Mouse (Mus musculus): ENCODE results near the gene Mgmt.

Mgmt gene

GRCm38 (mm10) chr7:136894106-136894986 is at the start of gene Mgmt:
Gene Mgmt (plus strand): TSS chr7:136894614.
- peak; percentile 95 for DNase-seq (ENCODE audit: low spot score)

DNA sequence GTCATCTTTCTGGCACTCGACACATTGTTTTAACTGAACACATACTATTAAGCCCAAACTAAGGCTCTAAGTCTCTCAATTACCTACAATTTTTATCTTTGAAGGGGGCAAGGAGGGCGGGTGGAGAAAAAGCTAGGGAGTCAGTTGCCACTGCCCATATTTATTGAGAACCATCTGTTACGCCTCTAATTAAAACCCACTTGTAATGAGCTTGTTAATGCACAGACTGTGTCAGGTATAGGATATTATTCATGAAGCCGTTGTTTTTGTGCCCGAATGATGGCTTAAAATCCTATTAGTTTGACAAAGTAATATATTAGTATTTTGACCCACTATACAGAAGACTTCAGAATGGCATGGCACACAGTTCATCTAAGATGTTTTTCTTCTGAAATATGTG is 49.6 kb upstream of the Mgmt start:
- no peak for DNase-seq (ENCODE audit: low spot score)

GRCm38 (mm10) chr7:136845321-136845720 is 49.1 kb upstream of the Mgmt start:
- DNase-seq (ENCODE audit: low spot score) = no peak

DNA sequence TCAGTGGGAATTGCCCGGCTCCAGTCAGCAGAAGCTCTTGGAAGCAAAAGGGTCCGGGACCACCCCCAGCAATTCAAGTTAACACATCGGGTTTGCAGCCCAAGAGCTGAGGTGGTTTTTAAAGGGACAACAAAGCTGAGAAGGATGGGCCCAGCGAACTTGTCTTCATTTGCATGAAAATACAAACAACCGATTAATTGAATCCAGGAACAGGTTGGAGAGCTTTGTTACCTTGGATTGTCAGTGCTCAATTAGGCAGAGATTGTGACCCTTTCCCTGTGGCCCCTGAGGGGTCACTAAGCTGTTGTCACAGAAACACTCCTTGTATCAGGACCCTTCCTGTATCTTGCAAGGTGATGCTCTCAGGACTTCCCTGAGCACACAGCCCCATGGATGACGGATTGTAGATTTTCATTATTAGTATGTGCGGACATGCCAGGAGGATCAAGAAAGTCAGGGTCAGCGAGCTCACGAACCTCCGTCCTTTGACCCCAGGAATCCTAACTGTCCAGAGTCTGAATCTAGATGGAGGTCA is 48.3 kb upstream of the Mgmt start:
- DNase-seq (ENCODE audit: low spot score) = no peak

DNA sequence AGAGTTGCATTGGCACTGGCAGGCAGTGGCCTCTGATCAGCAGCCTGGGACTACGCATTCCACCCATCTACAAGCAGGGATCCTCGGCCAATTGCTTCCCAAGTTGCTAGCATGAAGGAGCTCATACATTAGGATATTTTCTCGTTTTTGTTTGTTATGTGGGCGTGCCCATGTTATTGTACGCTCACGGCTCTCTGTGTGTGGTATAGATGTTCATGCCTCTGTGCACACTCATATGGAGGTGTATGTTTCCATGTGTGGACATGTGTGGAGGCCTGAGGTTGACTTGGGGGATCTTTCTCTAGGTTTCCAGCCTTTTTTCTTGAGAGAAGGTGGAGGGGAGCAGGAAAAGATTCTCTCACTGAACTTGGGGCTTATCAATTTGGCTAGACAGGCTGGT is 46.8 kb upstream of the Mgmt start:
- no peak for DNase-seq (ENCODE audit: low spot score)

DNA sequence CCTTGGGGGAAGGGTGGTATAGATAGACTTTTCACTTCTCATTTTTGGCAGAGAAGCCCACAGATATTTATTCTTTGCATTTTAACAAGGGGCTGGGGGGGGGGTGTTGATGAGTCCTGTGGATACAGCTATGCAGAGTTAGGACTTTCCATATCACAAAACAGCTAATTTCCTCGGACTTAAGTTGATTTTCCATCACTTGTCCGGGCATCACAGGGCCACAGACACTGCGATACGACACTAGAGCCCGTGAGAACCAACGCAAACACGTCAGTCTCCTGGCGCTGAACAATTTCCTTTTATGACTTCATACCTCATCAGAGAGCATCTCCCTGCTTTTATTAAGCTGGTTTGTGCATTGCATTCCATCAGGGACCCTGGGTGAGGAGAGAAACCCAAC is 45.7 kb upstream of the Mgmt start:
- DNase-seq (ENCODE audit: low spot score) = no peak

GRCm38 (mm10) chr7:136849811-136850210 is 44.6 kb upstream of the Mgmt start:
- DNase-seq (ENCODE audit: low spot score) = no peak

DNA sequence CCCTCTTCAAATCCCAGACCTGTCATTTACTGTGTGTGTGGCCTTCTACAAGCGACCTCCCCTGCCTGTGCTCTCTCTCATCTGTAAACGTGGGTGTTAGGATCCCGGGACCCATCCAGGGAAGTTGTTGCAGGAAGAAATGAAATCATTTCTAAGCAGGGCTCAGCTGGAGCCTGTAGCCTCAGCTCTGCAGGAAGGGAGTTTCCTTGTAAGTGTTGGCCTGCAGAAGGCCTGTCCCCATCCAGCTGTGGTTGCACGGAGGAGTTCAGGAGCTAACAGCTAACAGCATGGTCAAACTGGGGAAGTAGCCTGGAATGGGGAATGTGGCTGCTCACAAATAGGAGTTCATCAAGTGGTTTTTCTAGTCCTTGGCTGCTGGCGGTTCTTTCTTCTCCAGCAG is 44.1 kb upstream of the Mgmt start:
- DNase-seq (ENCODE audit: low spot score) = no peak

GRCm38 (mm10) chr7:136851946-136852345 is 42.5 kb upstream of the Mgmt start:
- no peak for DNase-seq (ENCODE audit: low spot score)

GRCm38 (mm10) chr7:136852721-136853120 is 41.7 kb upstream of the Mgmt start:
- no peak for DNase-seq (ENCODE audit: low spot score)

- no peak for DNase-seq (ENCODE audit: low spot score)
Measured at GRCm38 (mm10) chr7:136864677-136865463, 29.5 kb upstream of the Mgmt start.

GRCm38 (mm10) chr7:136865876-136866275 is 28.5 kb upstream of the Mgmt start:
- no peak for DNase-seq (ENCODE audit: low spot score)

DNA sequence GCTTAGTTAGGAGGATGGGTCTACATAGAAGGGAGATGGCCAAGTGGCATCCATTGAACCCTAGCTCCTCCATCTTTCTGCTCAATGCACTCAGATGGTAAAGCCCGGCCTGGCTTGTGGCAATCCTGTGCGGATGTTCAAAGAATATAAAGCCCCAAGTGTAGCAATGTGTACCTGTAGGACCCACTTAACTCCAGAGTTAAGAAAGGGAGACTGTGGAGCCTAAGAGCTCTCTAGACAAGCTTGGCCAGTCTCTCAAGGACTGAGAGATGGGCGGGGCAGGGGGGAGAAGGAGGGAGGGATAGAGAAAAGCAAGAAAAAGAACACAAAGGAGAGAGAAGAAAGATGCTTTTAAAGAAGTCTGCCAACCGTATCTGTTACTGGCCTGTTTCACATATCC is 27.9 kb upstream of the Mgmt start:
- DNase-seq (ENCODE audit: low spot score) = no peak

GRCm38 (mm10) chr7:136871535-136871934 is 22.9 kb upstream of the Mgmt start:
- no peak for DNase-seq (ENCODE audit: low spot score)

DNA sequence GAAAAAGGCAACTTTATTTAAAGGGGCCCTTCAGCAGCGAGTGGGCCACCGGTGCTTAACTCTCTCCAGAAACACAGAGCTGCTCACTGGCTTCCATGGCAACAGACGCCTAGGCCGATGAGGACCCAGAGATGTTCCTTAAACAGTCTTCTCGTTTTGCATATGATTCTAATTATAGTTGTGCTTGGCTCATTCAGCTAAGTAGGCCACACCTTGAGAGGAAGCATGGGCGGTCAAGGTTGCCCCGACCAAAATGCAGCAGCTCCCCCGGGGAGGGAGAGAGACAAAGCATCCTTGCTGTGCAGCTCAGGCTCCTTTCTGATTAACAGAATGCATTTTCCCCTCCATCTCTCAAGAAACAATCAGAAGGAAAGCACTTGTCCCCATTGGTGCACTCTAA is 22.4 kb upstream of the Mgmt start:
- DNase-seq (ENCODE audit: low spot score) = no peak

GRCm38 (mm10) chr7:136874396-136874795 is 20.0 kb upstream of the Mgmt start:
- no peak for DNase-seq (ENCODE audit: low spot score)

GRCm38 (mm10) chr7:136880386-136880785 is 14.0 kb upstream of the Mgmt start:
- no peak for DNase-seq (ENCODE audit: low spot score)

- no peak for DNase-seq (ENCODE audit: low spot score)
Measured at GRCm38 (mm10) chr7:136888161-136888560, 6.3 kb upstream of the Mgmt start.

DNA sequence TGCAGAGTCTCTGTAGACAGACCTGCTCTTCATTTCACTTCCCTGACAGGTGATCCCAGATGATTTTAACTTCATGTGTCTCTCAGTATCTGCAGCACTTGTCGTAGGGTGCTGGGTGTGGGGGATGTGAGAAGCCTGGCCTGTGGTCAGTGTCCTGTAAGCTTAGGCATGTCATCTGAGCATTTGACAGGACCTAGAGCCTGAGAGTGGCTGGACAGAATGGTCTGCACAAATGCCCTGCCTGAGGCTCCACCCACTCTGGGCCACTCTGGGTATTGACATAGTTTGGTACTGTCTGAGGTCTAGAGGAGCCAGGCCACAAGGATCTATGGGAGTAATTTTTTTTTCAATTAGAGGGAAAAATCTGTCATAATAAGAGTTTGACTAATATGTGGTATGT is 942 bp downstream of the Mgmt start:
- no peak for DNase-seq (ENCODE audit: low spot score)

GRCm38 (mm10) chr7:136895851-136896250 is 1.4 kb downstream of the Mgmt start:
- DNase-seq (ENCODE audit: low spot score) = no peak

GRCm38 (mm10) chr7:136897481-136897880 is 3.1 kb downstream of the Mgmt start:
- no peak for DNase-seq (ENCODE audit: low spot score)

GRCm38 (mm10) chr7:136898005-136898404 is 3.6 kb downstream of the Mgmt start:
- no peak for DNase-seq (ENCODE audit: low spot score)

DNA sequence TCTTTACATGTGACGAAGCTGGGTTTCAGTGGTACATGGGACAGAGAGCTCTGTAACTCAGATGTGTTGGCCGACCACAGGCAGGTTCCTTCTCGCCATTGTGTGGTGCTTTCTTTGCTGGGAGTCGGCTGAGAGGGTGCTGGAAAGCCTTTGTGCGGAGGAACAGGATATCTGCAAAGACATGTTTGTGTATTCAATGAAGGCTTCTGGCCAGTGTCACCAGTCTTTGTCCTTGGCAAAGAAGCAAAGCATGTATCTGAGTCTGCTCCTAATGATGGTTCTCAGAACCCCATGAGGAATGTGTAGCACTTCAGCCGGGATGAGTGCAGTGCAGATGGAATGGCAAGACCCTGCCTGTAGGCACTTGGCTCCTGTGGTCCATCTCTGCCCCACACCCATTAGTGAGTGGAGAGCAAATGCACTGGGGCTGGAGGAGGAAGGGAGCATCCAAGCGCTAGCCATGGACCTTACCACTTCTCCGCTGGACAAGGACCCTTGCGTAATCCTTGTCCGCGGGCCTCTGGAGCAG is 14.3 kb downstream of the Mgmt start:
- DNase-seq (ENCODE audit: low spot score) = no peak

All from ovary, adult 18-20 months (tissue).